In genomic region chr19:55585270-55586224, GRCm38 (mm10) we compare ENCODE assay signal across 13 mouse cellular contexts.
DNase-seq lines count a peak whose midpoint lies in the region; ATAC-seq and TF ChIP-seq lines count a peak whose summit lies in the region.
"Had no signal": no experiment of that assay in that cellular context is flagged by ENCODE, and none has a peak within 500 bp of the region (broad histone marks: within the 10 kb centered on the region; RNA-seq: fewer than 3 reads in every experiment).

No protein-coding gene starts in this region.

- TF ChIP-seq EP300 in liver, postnatal 0 days (IDR thresholded peaks at IDR 0.05; ENCODE audit: low read depth): no peak

- no peaks in the 10 kb centered on the region for H3K36me3 ChIP-seq in liver, adult 2 months (ENCODE audit: control insufficient read depth, insufficient read depth, low read length)
- no peaks in the 10 kb centered on the region for H3K36me3 ChIP-seq in liver, postnatal 0 days (replicated peaks; ENCODE audit: insufficient read depth, low read length)
- no peaks in the 10 kb centered on the region for H3K36me3 ChIP-seq in embryonic facial prominence, embryonic 14.5 days (ENCODE audit: control insufficient read depth, insufficient read depth, low read length)
- H3K36me3 ChIP-seq in heart, embryonic 16.5 days (ENCODE audit: control insufficient read depth, insufficient read depth): no peaks in the 10 kb centered on the region
- H3K36me3 ChIP-seq in stomach, embryonic 15.5 days: no peaks in the 10 kb centered on the region
- no peaks in the 10 kb centered on the region for H3K36me3 ChIP-seq in hindbrain, embryonic 16.5 days (ENCODE audit: control insufficient read depth, insufficient read depth, low read length)

- no peaks in the 10 kb centered on the region for H3K4me1 ChIP-seq in liver, adult 2 months (ENCODE audit: control insufficient read depth, insufficient read depth, low read length)
- no peaks in the 10 kb centered on the region for H3K4me1 ChIP-seq in liver, postnatal 0 days (ENCODE audit: insufficient read depth)
- H3K4me1 ChIP-seq in embryonic facial prominence, embryonic 14.5 days (ENCODE audit: control insufficient read depth, insufficient read depth, low read length): peaks cover 14% of the 10 kb centered on the region
- H3K4me1 ChIP-seq in heart, embryonic 16.5 days (ENCODE audit: control insufficient read depth, insufficient read depth, low read length): peaks cover 9% of the 10 kb centered on the region
- H3K4me1 ChIP-seq in stomach, embryonic 15.5 days: peaks cover 13% of the 10 kb centered on the region
- H3K4me1 ChIP-seq in hindbrain, embryonic 16.5 days (ENCODE audit: control insufficient read depth, insufficient read depth, low read depth, low read length): peaks cover 4% of the 10 kb centered on the region; the same call in 1 of the 2 replicates

- ATAC-seq in liver, postnatal 0 days: no peak
- 0 out of 2 replicates have a peak, but pooled peaks have one; percentile 27 for ATAC-seq in embryonic facial prominence, embryonic 14.5 days (ENCODE audit: low read depth)
- ATAC-seq in heart, embryonic 16.5 days (replicated peaks; ENCODE audit: extremely low read depth, insufficient read depth, low FRiP score): peak; percentile 52; the same call in 1 of the 2 replicates
- no peak for ATAC-seq in stomach, embryonic 15.5 days (ENCODE audit: insufficient read depth, low FRiP score, low read depth)
- ATAC-seq in hindbrain, embryonic 16.5 days: no peak
- ATAC-seq: inflammation-experienced regulatory T-cells, adult 6 months had no signal

- TF ChIP-seq CTCF in liver, adult 2 months (IDR thresholded peaks at IDR 0.05; ENCODE audit: low read depth, low read length): no peak
- no peak for TF ChIP-seq CTCF in liver, postnatal 0 days (IDR thresholded peaks at IDR 0.05; ENCODE audit: low read depth)

- WGBS in liver, adult 2 months: 89% methylated on average over 18 of the region's 18 CpGs
- WGBS in liver, postnatal 0 days (ENCODE audit: insufficient replicate concordance): 71% methylated on average over 18 of the region's 18 CpGs
- 55% methylated on average over 18 of the region's 18 CpGs for WGBS in embryonic facial prominence, embryonic 14.5 days
- WGBS in heart, embryonic 16.5 days: 54% methylated on average over 18 of the region's 18 CpGs
- WGBS in stomach, embryonic 15.5 days: 59% methylated on average over 18 of the region's 18 CpGs
- 73% methylated on average over 18 of the region's 18 CpGs for WGBS in hindbrain, embryonic 16.5 days

- H3K27me3 ChIP-seq in liver, adult 2 months (ENCODE audit: control insufficient read depth, insufficient read depth, low read length): no peaks in the 10 kb centered on the region
- no peaks in the 10 kb centered on the region for H3K27me3 ChIP-seq in liver, postnatal 0 days (ENCODE audit: insufficient read depth, low read length)
- H3K27me3 ChIP-seq in embryonic facial prominence, embryonic 14.5 days (replicated peaks; ENCODE audit: control insufficient read depth, insufficient read depth, low read length): no peaks in the 10 kb centered on the region
- no peaks in the 10 kb centered on the region for H3K27me3 ChIP-seq in heart, embryonic 16.5 days (ENCODE audit: control insufficient read depth, insufficient read depth, low read length)
- H3K27me3 ChIP-seq in stomach, embryonic 15.5 days (replicated peaks): no peaks in the 10 kb centered on the region
- peaks cover 9% of the 10 kb centered on the region for H3K27me3 ChIP-seq in hindbrain, embryonic 16.5 days (replicated peaks; ENCODE audit: control insufficient read depth, insufficient read depth, low read length)
- H3K27me3 ChIP-seq: CH12.LX had no signal

- no peak for TF ChIP-seq POLR2A in liver, adult 2 months (IDR thresholded peaks at IDR 0.05; ENCODE audit: extremely low read depth, insufficient read depth, low read length)

- no peak overlapping the region for H3K9ac ChIP-seq in liver, adult 2 months (ENCODE audit: low read depth, low read length)
- no peak overlapping the region for H3K9ac ChIP-seq in liver, postnatal 0 days (replicated peaks)
- no peak overlapping the region for H3K9ac ChIP-seq in embryonic facial prominence, embryonic 14.5 days (ENCODE audit: low read depth, low read length)
- H3K9ac ChIP-seq in heart, embryonic 16.5 days (ENCODE audit: low read length): no peak overlapping the region
- H3K9ac ChIP-seq in stomach, embryonic 15.5 days: no peak overlapping the region
- no peak overlapping the region for H3K9ac ChIP-seq in hindbrain, embryonic 16.5 days (ENCODE audit: low read depth, low read length)

- no peak overlapping the region for H3K4me2 ChIP-seq in liver, postnatal 0 days (ENCODE audit: low read depth, low read length)
- no peak overlapping the region for H3K4me2 ChIP-seq in embryonic facial prominence, embryonic 14.5 days (ENCODE audit: low read depth, low read length)
- H3K4me2 ChIP-seq in heart, embryonic 16.5 days (ENCODE audit: low read depth, low read length): no peak overlapping the region
- no peak overlapping the region for H3K4me2 ChIP-seq in stomach, embryonic 15.5 days
- no peak overlapping the region for H3K4me2 ChIP-seq in hindbrain, embryonic 16.5 days (ENCODE audit: low read length)

- peak overlapping the region; percentile 50 for H3K27ac ChIP-seq in liver, adult 2 months (replicated peaks; ENCODE audit: insufficient read depth, low read depth, low read length)
- no peak overlapping the region for H3K27ac ChIP-seq in liver, postnatal 0 days (ENCODE audit: low read depth)
- no peak overlapping the region; the same call in 1 of the 2 replicates for H3K27ac ChIP-seq in embryonic facial prominence, embryonic 14.5 days (replicated peaks; ENCODE audit: low read depth, low read length)
- peak overlapping the region; percentile 20; the same call in 1 of the 2 replicates for H3K27ac ChIP-seq in heart, embryonic 16.5 days (ENCODE audit: low read length)
- H3K27ac ChIP-seq in stomach, embryonic 15.5 days: peak overlapping the region; percentile 11; the same call in 1 of the 2 replicates
- no peak overlapping the region for H3K27ac ChIP-seq in hindbrain, embryonic 16.5 days (ENCODE audit: low read depth, low read length)

- peak; percentile 19 for DNase-seq in liver, adult 2 months (ENCODE audit: extremely low read depth, low read depth, low spot score)
- DNase-seq in liver, postnatal 0 days: no peak
- no peak for DNase-seq in embryonic facial prominence, embryonic 14.5 days (ENCODE audit: low spot score)
- DNase-seq in thymus, postnatal 4 days: no peak
- DNase-seq: cerebellum, postnatal 10 days; kidney, postnatal 14 days; retina, postnatal 1 day; spleen, adult 18-20 months had no signal

- H3K79me2 ChIP-seq in liver, adult 2 months (ENCODE audit: control insufficient read depth, insufficient read depth, low read length): no peaks in the 10 kb centered on the region

- no peak overlapping the region for H3K4me3 ChIP-seq in liver, adult 2 months (ENCODE audit: insufficient read depth, low read depth, low read length)
- no peak overlapping the region for H3K4me3 ChIP-seq in liver, postnatal 0 days (ENCODE audit: low read depth, low read length)
- no peak overlapping the region for H3K4me3 ChIP-seq in embryonic facial prominence, embryonic 14.5 days (ENCODE audit: low read depth, low read length)
- H3K4me3 ChIP-seq in heart, embryonic 16.5 days (ENCODE audit: low read length): no peak overlapping the region
- H3K4me3 ChIP-seq in stomach, embryonic 15.5 days (replicated peaks): no peak overlapping the region
- no peak overlapping the region for H3K4me3 ChIP-seq in hindbrain, embryonic 16.5 days (ENCODE audit: low read length)

- H3K9me3 ChIP-seq in liver, postnatal 0 days (ENCODE audit: low read length): no peaks in the 10 kb centered on the region
- no peaks in the 10 kb centered on the region for H3K9me3 ChIP-seq in embryonic facial prominence, embryonic 14.5 days (ENCODE audit: control insufficient read depth, low read length)
- no peaks in the 10 kb centered on the region for H3K9me3 ChIP-seq in heart, embryonic 16.5 days (replicated peaks; ENCODE audit: control insufficient read depth, low read length)
- no peaks in the 10 kb centered on the region for H3K9me3 ChIP-seq in stomach, embryonic 15.5 days
- H3K9me3 ChIP-seq in hindbrain, embryonic 16.5 days (ENCODE audit: control insufficient read depth, low read length): no peaks in the 10 kb centered on the region

Comparison
In these comparisons a context has a peak if more than half of its experiments do, and no peak if none do; other contexts are left out.
1. H3K27ac ChIP-seq: peak in liver, adult 2 months (single experiment), heart, embryonic 16.5 days (single experiment) and stomach, embryonic 15.5 days (single experiment); none in liver, postnatal 0 days (single experiment), embryonic facial prominence, embryonic 14.5 days (single experiment) and hindbrain, embryonic 16.5 days (single experiment).
2. ATAC-seq: peak in embryonic facial prominence, embryonic 14.5 days (single experiment) and heart, embryonic 16.5 days (single experiment); none in liver, postnatal 0 days (single experiment), stomach, embryonic 15.5 days (single experiment) and hindbrain, embryonic 16.5 days (single experiment).